Mouse (Mus musculus): ENCODE results near the gene Copg1.
"Not testable (repeated sequence)": the region's sequence is repeated elsewhere in the genome, so short reads cannot be mapped to it uniquely, and the experiment has no call there.

Gene Copg1

GRCm38 (mm10) chr6:87962457-87962856 is 74.8 kb downstream of the Copg1 start:
- in situ Hi-C loops (cut with MboI), result not testable (repeated sequence)

All from mature B cell (primary cell).